Mouse (Mus musculus) thymus, adult 2 months (tissue): Measurements from ENCODE around the gene Foxo1.

Experiments used
- CTCF ChIP-seq: fragments of 200-500 bp; IDR thresholded peaks from 2 replicates; pipeline ENCODE4 v1.5.1; 2012; ENCODE audit warnings: mild to moderate bottlenecking, control low read depth, low read length, moderate library complexity, borderline replicate concordance; ENCODE audit not compliant: control insufficient read depth, poor library complexity, insufficient read depth; ENCODE audit errors: extremely low read depth
- POLR2A ChIP-seq: fragments of 200-500 bp; IDR thresholded peaks from 2 replicates; pipeline ENCODE4 v1.6.1; 2012; ENCODE audit warnings: mild to moderate bottlenecking, low read length, control low read depth, moderate library complexity; ENCODE audit not compliant: control insufficient read depth, poor library complexity, insufficient read depth; ENCODE audit errors: extremely low read depth

- TF ChIP-seq CTCF (no peak), POLR2A (no peak)
Measured at GRCm38 (mm10) chr3:52251184-52251583, 17.0 kb upstream of the Foxo1 start.
